7 mouse cellular contexts compared by ENCODE assay signal in genomic region chr6:116337835-116338501, GRCm38 (mm10). TPM values are rescaled to one million over a fixed set of nuclear protein-coding genes. Genes with fewer than 3 reads are reported as not detected.
A peak's percentile ranks its signal among the peaks of the same experiment; 100 is the strongest.
DNase-seq lines count a peak whose midpoint lies in the region; ATAC-seq lines count a peak whose summit lies in the region.

Gene March8, plus strand, starts transcription at chr6:116338024.

- H3K27me3 ChIP-seq in embryonic facial prominence, embryonic 13.5 days: 0 out of 2 replicates have a peak, but pooled peaks cover 9% of the 10 kb centered on the region
- H3K27me3 ChIP-seq in limb, embryonic 13.5 days: peaks cover 10% of the 10 kb centered on the region; the same call in 1 of the 2 replicates
- no peaks in the 10 kb centered on the region for H3K27me3 ChIP-seq in midbrain, embryonic 16.5 days (ENCODE audit: control insufficient read depth, insufficient read depth, low read depth, low read length)

- H3K4me1 ChIP-seq in embryonic facial prominence, embryonic 13.5 days: no peaks in the 10 kb centered on the region
- peaks cover 4% of the 10 kb centered on the region for H3K4me1 ChIP-seq in limb, embryonic 13.5 days
- peaks cover 19% of the 10 kb centered on the region for H3K4me1 ChIP-seq in midbrain, embryonic 16.5 days (ENCODE audit: control insufficient read depth, insufficient read depth, low read length)

- WGBS in embryonic facial prominence, embryonic 13.5 days: under 1% methylated on average over 71 of the region's 75 CpGs
- under 1% methylated on average over 72 of the region's 75 CpGs for WGBS in limb, embryonic 13.5 days
- WGBS in midbrain, embryonic 16.5 days: under 1% methylated on average over 43 of the region's 75 CpGs

- peak within 1 kb of the TSS; percentile 84 for H3K9ac ChIP-seq in embryonic facial prominence, embryonic 13.5 days
- peak within 1 kb of the TSS; percentile 82 for H3K9ac ChIP-seq in limb, embryonic 13.5 days
- peak within 1 kb of the TSS; percentile 93 for H3K9ac ChIP-seq in midbrain, embryonic 16.5 days (ENCODE audit: low read depth, low read length)

- ATAC-seq in embryonic facial prominence, embryonic 13.5 days (ENCODE audit: insufficient number of reproducible peaks, insufficient read depth, low FRiP score, low TSS enrichment, low read depth): peak; percentile 89
- peak; percentile 97 for ATAC-seq in limb, embryonic 13.5 days (ENCODE audit: low FRiP score, low read depth)
- peak; percentile 95 for ATAC-seq in midbrain, embryonic 16.5 days

- peak within 1 kb of the TSS; percentile 78 for H3K4me2 ChIP-seq in embryonic facial prominence, embryonic 13.5 days
- peak within 1 kb of the TSS; percentile 70 for H3K4me2 ChIP-seq in limb, embryonic 13.5 days (replicated peaks)
- H3K4me2 ChIP-seq in midbrain, embryonic 16.5 days (ENCODE audit: low read length): peak within 1 kb of the TSS; percentile 61

- no peaks in the 10 kb centered on the region for H3K36me3 ChIP-seq in embryonic facial prominence, embryonic 13.5 days
- peaks cover 7% of the 10 kb centered on the region for H3K36me3 ChIP-seq in limb, embryonic 13.5 days
- H3K36me3 ChIP-seq in midbrain, embryonic 16.5 days (ENCODE audit: control insufficient read depth, insufficient read depth, low read length): no peaks in the 10 kb centered on the region

- peak within 1 kb of the TSS; percentile 95 for H3K4me3 ChIP-seq in embryonic facial prominence, embryonic 13.5 days
- peak within 1 kb of the TSS; percentile 95 for H3K4me3 ChIP-seq in limb, embryonic 13.5 days
- peak within 1 kb of the TSS; percentile 99 for H3K4me3 ChIP-seq in midbrain, embryonic 16.5 days (ENCODE audit: low read depth, low read length)

- DNase-seq in adrenal gland, postnatal 36 days: peak; percentile 94 to 96
- peak; percentile 90 to 95 for DNase-seq in heart, adult 18-20 months
- DNase-seq in kidney, adult 8-10 months: peak; percentile 94 to 95
- DNase-seq in spleen, postnatal 10 days (ENCODE audit: low spot score in 2 of 2): peak; percentile 89 to 91

- no peaks in the 10 kb centered on the region for H3K9me3 ChIP-seq in embryonic facial prominence, embryonic 13.5 days
- peaks cover 4% of the 10 kb centered on the region; the same call in 1 of the 2 replicates for H3K9me3 ChIP-seq in limb, embryonic 13.5 days
- H3K9me3 ChIP-seq in midbrain, embryonic 16.5 days (replicated peaks; ENCODE audit: control insufficient read depth, low read length, poor library complexity, severe bottlenecking): no peaks in the 10 kb centered on the region; the same call in 1 of the 2 replicates

- no peak within 1 kb of the TSS for H3K27ac ChIP-seq in embryonic facial prominence, embryonic 13.5 days
- H3K27ac ChIP-seq in limb, embryonic 13.5 days: no peak within 1 kb of the TSS
- H3K27ac ChIP-seq in midbrain, embryonic 16.5 days (ENCODE audit: low read length): peak within 1 kb of the TSS; percentile 89

RNA-seq across cellular contexts. Expression of gene March8, which starts in this region (rescaled TPM):
- 10 to 100 TPM; 52.1 to 71.6 TPM for total RNA-seq in adrenal gland, postnatal 36 days (2021)
- 18.4 and 22.2 TPM in 2 replicates for polyA plus RNA-seq in embryonic facial prominence, embryonic 13.5 days (2015; fragmentation: Nextera tagmentation; extraction: Ambion mirVana)
- total RNA-seq in heart, adult 18-20 months (2021): 10 to 100 TPM; 43.5 to 44.2 TPM
- polyA plus RNA-seq in limb, embryonic 13.5 days (2015; fragmentation: Nextera tagmentation; extraction: Ambion mirVana): 23.2 and 24.2 TPM in 2 replicates
- 66.9 and 67.8 TPM in 2 replicates for polyA plus RNA-seq in midbrain, embryonic 16.5 days (2015; fragmentation: Nextera tagmentation; extraction: Ambion mirVana)
